Mouse (Mus musculus) lung, adult 2 months (tissue): Measurements from ENCODE around the gene Btbd2.

Source experiments
- CTCF ChIP-seq: fragments of 200-500 bp; IDR thresholded peaks from 2 replicates; pipeline ENCODE4 v1.5.1; 2011; ENCODE audit warnings: mild to moderate bottlenecking, low read length, control low read depth; ENCODE audit not compliant: insufficient read depth
- POLR2A ChIP-seq: fragments of 200-500 bp; IDR thresholded peaks from 2 replicates; pipeline ENCODE4 v1.6.1; 2011; ENCODE audit warnings: low read depth, mild to moderate bottlenecking, control low read depth, low read length, borderline replicate concordance; ENCODE audit errors: extremely low read depth

DNA sequence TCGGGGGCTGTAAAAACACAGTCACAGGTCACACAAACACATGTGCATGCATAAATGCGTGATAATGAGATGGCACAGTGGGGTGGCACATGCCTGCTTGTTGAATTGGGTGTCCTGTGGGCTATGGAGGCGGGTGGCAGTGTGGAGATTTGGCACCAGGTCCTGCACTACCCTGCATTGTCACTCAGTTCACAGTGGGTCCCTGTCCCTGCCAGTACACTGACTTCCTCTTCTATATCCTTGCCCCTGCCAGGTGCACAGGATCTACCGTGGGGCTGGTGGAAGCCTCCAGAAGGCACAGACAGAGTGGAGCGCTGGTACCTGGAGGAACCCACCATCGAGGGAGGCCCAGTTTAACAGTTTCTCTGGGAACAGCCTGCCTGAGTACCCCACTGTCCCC is 42.5 kb downstream of the Btbd2 start:
- TF ChIP-seq CTCF (no peak), POLR2A (no peak)
